21 mouse cellular contexts compared by ENCODE assay signal in the genomic region with DNA sequence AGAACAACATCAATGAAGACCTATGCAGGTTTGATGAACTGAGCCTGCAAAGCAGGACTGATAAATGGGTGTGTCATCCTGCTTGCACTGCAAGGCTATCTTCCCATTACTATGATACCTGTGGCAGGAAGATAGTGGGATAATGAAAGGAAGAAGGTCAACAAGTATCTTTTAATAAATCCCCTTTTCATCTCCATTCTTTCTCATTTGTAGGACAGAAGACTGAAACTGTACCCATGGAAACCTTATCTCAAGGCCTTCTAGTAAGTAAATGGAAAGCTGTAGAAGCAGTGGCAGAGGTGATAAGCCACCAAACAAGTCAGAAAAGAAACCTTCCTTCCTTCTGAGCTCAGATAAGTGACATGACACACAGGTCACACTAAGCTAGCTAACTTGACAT.
DNase-seq lines count a peak whose midpoint lies in the region; ATAC-seq and TF ChIP-seq lines count a peak whose summit lies in the region.
"Had no signal": no experiment of that assay in that cellular context is flagged by ENCODE, and none has a peak within 500 bp of the region (broad histone marks: within the 10 kb centered on the region; RNA-seq: fewer than 3 reads in every experiment).

No protein-coding gene starts in this region.

- TF ChIP-seq EP300 in stomach, postnatal 0 days (optimal IDR thresholded peaks at IDR 0.05), result no peak

- peak; percentile 72 for ATAC-seq in intestine, embryonic 15.5 days
- ATAC-seq in intestine, postnatal 0 days, result no peak
- peak; percentile 76 for ATAC-seq in liver, embryonic 15.5 days (ENCODE audit: insufficient read depth)
- peak; percentile 59 for ATAC-seq in stomach, postnatal 0 days (ENCODE audit: low FRiP score, low TSS enrichment)
- ATAC-seq: forebrain, embryonic 13.5 days; midbrain, embryonic 16.5 days had no signal

- no peaks in the 10 kb centered on the region for H3K4me1 ChIP-seq in intestine, embryonic 15.5 days (replicated peaks)
- no peaks in the 10 kb centered on the region for H3K4me1 ChIP-seq in intestine, postnatal 0 days (replicated peaks; ENCODE audit: control insufficient read depth, insufficient read depth, low read length)
- H3K4me1 ChIP-seq in liver, embryonic 15.5 days (replicated peaks), result peaks cover 68% of the 10 kb centered on the region
- H3K4me1 ChIP-seq in stomach, postnatal 0 days (replicated peaks; ENCODE audit: control insufficient read depth, insufficient read depth), result no peaks in the 10 kb centered on the region
- H3K4me1 ChIP-seq: forebrain, embryonic 13.5 days; hindbrain, embryonic 13.5 days had no signal

- H3K27ac ChIP-seq in intestine, embryonic 15.5 days, result 0 out of 2 replicates have a peak overlapping the region, but pooled peaks have one; percentile 13
- H3K27ac ChIP-seq in intestine, postnatal 0 days (ENCODE audit: low read depth, low read length), result no peak overlapping the region
- peak overlapping the region; percentile 90 for H3K27ac ChIP-seq in liver, embryonic 15.5 days (replicated peaks)
- no peak overlapping the region for H3K27ac ChIP-seq in stomach, postnatal 0 days (replicated peaks)
- H3K27ac ChIP-seq: forebrain, embryonic 13.5 days; hindbrain, embryonic 13.5 days had no signal

- peak; percentile 45 for DNase-seq in induced T-regulatory cell, adult 2 months (ENCODE audit: low read depth)
- DNase-seq in stomach, postnatal 0 days (ENCODE audit: low spot score), result no peak
- no peak for DNase-seq in cerebellum, postnatal 36 days
- DNase-seq in kidney, postnatal 4 days, result no peak
- DNase-seq in urinary bladder, postnatal 4 days (ENCODE audit: low spot score in 2 of 2), result no peak
- DNase-seq: cerebellum, postnatal 14 days; heart, adult 11 months; heart, postnatal 14 days; kidney, adult 9 months; kidney, postnatal 25 days; lung, adult 2 months; right cerebral cortex, postnatal 4 days; thymus, adult 18-20 months had no signal

- H3K4me3 ChIP-seq in intestine, embryonic 15.5 days (replicated peaks), result no peak overlapping the region
- H3K4me3 ChIP-seq in intestine, postnatal 0 days (ENCODE audit: low read depth, low read length), result no peak overlapping the region
- 0 out of 2 replicates have a peak overlapping the region, but pooled peaks have one; percentile 4 for H3K4me3 ChIP-seq in liver, embryonic 15.5 days (replicated peaks)
- no peak overlapping the region for H3K4me3 ChIP-seq in stomach, postnatal 0 days (ENCODE audit: low read depth, low read length)
- H3K4me3 ChIP-seq: forebrain, embryonic 13.5 days; heart, embryonic 12.5 days; hindbrain, embryonic 13.5 days had no signal

- no peaks in the 10 kb centered on the region for H3K9me3 ChIP-seq in intestine, embryonic 15.5 days
- no peaks in the 10 kb centered on the region for H3K9me3 ChIP-seq in intestine, postnatal 0 days (ENCODE audit: control insufficient read depth)
- no peaks in the 10 kb centered on the region for H3K9me3 ChIP-seq in liver, embryonic 15.5 days (replicated peaks)
- no peaks in the 10 kb centered on the region for H3K9me3 ChIP-seq in stomach, postnatal 0 days (ENCODE audit: control insufficient read depth, low read length)
- H3K9me3 ChIP-seq: forebrain, embryonic 13.5 days; heart, embryonic 12.5 days; hindbrain, embryonic 13.5 days had no signal

- no peak overlapping the region for H3K4me2 ChIP-seq in intestine, embryonic 15.5 days (replicated peaks)
- no peak overlapping the region for H3K4me2 ChIP-seq in intestine, postnatal 0 days (replicated peaks; ENCODE audit: low read depth)
- peak overlapping the region; percentile 49 for H3K4me2 ChIP-seq in liver, embryonic 15.5 days
- H3K4me2 ChIP-seq in stomach, postnatal 0 days (replicated peaks; ENCODE audit: low read depth), result no peak overlapping the region
- H3K4me2 ChIP-seq: forebrain, embryonic 13.5 days; heart, embryonic 12.5 days; hindbrain, embryonic 13.5 days had no signal

- TF ChIP-seq CTCF in intestine, postnatal 0 days (IDR thresholded peaks at IDR 0.05; ENCODE audit: low read depth), result no peak
- no peak for TF ChIP-seq CTCF in stomach, postnatal 0 days (IDR thresholded peaks at IDR 0.05; ENCODE audit: low read depth)

- no peak overlapping the region for H3K9ac ChIP-seq in intestine, embryonic 15.5 days
- no peak overlapping the region for H3K9ac ChIP-seq in intestine, postnatal 0 days (ENCODE audit: low read depth, low read length)
- H3K9ac ChIP-seq in liver, embryonic 15.5 days, result no peak overlapping the region
- H3K9ac ChIP-seq in stomach, postnatal 0 days (ENCODE audit: low read length), result no peak overlapping the region
- H3K9ac ChIP-seq: forebrain, embryonic 13.5 days; heart, embryonic 12.5 days; hindbrain, embryonic 13.5 days had no signal

- H3K36me3 ChIP-seq in intestine, embryonic 15.5 days, result no peaks in the 10 kb centered on the region
- no peaks in the 10 kb centered on the region; the same call in 1 of the 2 replicates for H3K36me3 ChIP-seq in intestine, postnatal 0 days (ENCODE audit: control insufficient read depth, insufficient read depth)
- H3K36me3 ChIP-seq in liver, embryonic 15.5 days (replicated peaks), result peaks cover 12% of the 10 kb centered on the region
- no peaks in the 10 kb centered on the region for H3K36me3 ChIP-seq in stomach, postnatal 0 days (ENCODE audit: control insufficient read depth, insufficient read depth, low read length)

- H3K27me3 ChIP-seq in intestine, embryonic 15.5 days (replicated peaks), result no peaks in the 10 kb centered on the region
- no peaks in the 10 kb centered on the region for H3K27me3 ChIP-seq in intestine, postnatal 0 days (replicated peaks; ENCODE audit: control insufficient read depth, insufficient read depth, low read length)
- no peaks in the 10 kb centered on the region for H3K27me3 ChIP-seq in liver, embryonic 15.5 days
- no peaks in the 10 kb centered on the region for H3K27me3 ChIP-seq in stomach, postnatal 0 days (ENCODE audit: control insufficient read depth, insufficient read depth, low read length)
- H3K27me3 ChIP-seq: CH12.LX; forebrain, embryonic 13.5 days; heart, embryonic 12.5 days; hindbrain, embryonic 13.5 days had no signal

Comparison
In these comparisons a context has a peak if more than half of its experiments do, and no peak if none do; other contexts are left out.
1. H3K27ac ChIP-seq: peak in intestine, embryonic 15.5 days (single experiment) and liver, embryonic 15.5 days (single experiment); none in intestine, postnatal 0 days (single experiment) and stomach, postnatal 0 days (single experiment).